Mouse (Mus musculus) stomach, postnatal 0 days (tissue): ENCODE measurements around the gene Sesn2. TPM values are rescaled to one million over a fixed set of nuclear protein-coding genes. Genes with fewer than 3 reads are reported as not detected.
A peak's percentile ranks its signal among the peaks of the same experiment; 100 is the strongest.

Experiments
- ATAC-seq: fragments of 200-750 bp; cut with Nextera tagmentation; 2 replicates; pipeline ENCODE4 v1.8.0; 2017; ENCODE audit not compliant: low FRiP score, low TSS enrichment
- DNase-seq: peaks from one replicate; pipeline ENCODE4 v3.0.0-alpha.2; 2016; ENCODE audit warnings: low spot score
- H3K27ac ChIP-seq: fragments of 300-500 bp; sonication (generic); replicated peaks from 2 replicates; pipeline ENCODE4 v1.5.1; 2014; ENCODE audit warnings: mild to moderate bottlenecking, control low read depth
- H3K27me3 ChIP-seq: fragments of 300-500 bp; sonication (generic); 2 replicates; pipeline ENCODE4 v1.6.1; 2014; ENCODE audit warnings: low read length; ENCODE audit not compliant: control insufficient read depth, insufficient read depth
- H3K36me3 ChIP-seq: fragments of 300-500 bp; sonication (generic); 2 replicates; pipeline ENCODE4 v1.6.1; 2014; ENCODE audit warnings: low read length, mixed read lengths; ENCODE audit not compliant: control insufficient read depth, insufficient read depth
- H3K4me1 ChIP-seq: fragments of 300-500 bp; sonication (generic); replicated peaks from 2 replicates; pipeline ENCODE4 v1.6.1; 2014; ENCODE audit warnings: antibody characterized with exemption; ENCODE audit not compliant: control insufficient read depth, insufficient read depth
- H3K4me2 ChIP-seq: fragments of 300-500 bp; sonication (generic); replicated peaks from 2 replicates; pipeline ENCODE4 v1.6.1; 2014; ENCODE audit warnings: low read depth, mild to moderate bottlenecking, control low read depth, moderate library complexity
- H3K4me3 ChIP-seq: fragments of 300-500 bp; sonication (generic); 2 replicates; pipeline ENCODE4 v1.5.1; 2014; ENCODE audit warnings: low read depth, low read length, control low read depth
- H3K9ac ChIP-seq: fragments of 300-500 bp; sonication (generic); 2 replicates; pipeline ENCODE4 v1.6.1; 2014; ENCODE audit warnings: mild to moderate bottlenecking, low read length, control low read depth, mixed read lengths
- H3K9me3 ChIP-seq: fragments of 300-500 bp; sonication (generic); 2 replicates; pipeline ENCODE4 v1.6.1; 2016; ENCODE audit warnings: low read length; ENCODE audit not compliant: control insufficient read depth
- CTCF ChIP-seq: IDR thresholded peaks from 2 replicates; pipeline ENCODE4 v1.5.1; 2016; ENCODE audit warnings: antibody characterized with exemption, low read depth, mild to moderate bottlenecking, moderate library complexity
- EP300 ChIP-seq: optimal IDR thresholded peaks from 2 replicates; pipeline ENCODE3; 2016; ENCODE audit warnings: antibody characterized with exemption
- WGBS: fragments of 180-500 bp; shearing (Covaris S2); extraction: QIAGEN DNeasy Blood & Tissue Kit; methylation state at CpG from one replicate; pipeline ENCODE4 v1.1.7; 2014; 5-methylcytosine and 5-hydroxymethylcytosine counted together
- polyA plus RNA-seq: library from polyadenylated mRNA; unstranded; fragments of >200 nt; fragmentation: Nextera tagmentation; extraction: Ambion mirVana; gene quantifications from 2 replicates; pipeline ENCODE4 v1.2.1, GENCODE M21; 2015

The Sesn2 gene
- polyA plus RNA-seq, 1 experiment from 2014 or later: 8.2 TPM

DNA sequence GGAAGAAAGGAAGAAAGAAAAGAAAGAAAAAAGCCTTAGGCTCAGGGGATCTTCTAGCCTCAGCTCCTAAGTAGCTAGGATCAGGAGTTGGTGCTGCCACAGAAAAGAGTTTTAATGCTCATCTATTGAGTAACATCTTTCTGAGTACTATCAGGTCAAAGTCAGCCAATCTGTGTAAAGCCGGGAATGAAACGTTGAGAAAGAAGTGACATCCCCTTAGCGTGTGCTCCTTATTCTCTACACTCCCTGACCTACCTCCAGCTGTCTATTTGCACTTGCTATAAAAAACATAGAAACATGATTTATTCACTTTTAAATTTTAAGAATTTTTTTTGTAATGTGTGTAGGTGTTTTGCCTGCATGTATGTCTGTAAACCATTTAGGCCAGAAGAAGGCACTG, 8.9 kb upstream of the Sesn2 start:
- no peaks in the 10 kb centered on the region for H3K9me3 ChIP-seq
- TF ChIP-seq CTCF: no peak
- no peak for TF ChIP-seq EP300
- H3K36me3 ChIP-seq: no peaks in the 10 kb centered on the region
- H3K9ac ChIP-seq: no peak overlapping the region
- ATAC-seq (no peak), DNase-seq (no peak)
- no peak overlapping the region for H3K4me2 ChIP-seq
- H3K27me3 ChIP-seq: no peaks in the 10 kb centered on the region
- no peak overlapping the region for H3K4me3 ChIP-seq
- 87% methylated on average over 3 of the region's 3 CpGs for WGBS
- H3K27ac ChIP-seq: no peak overlapping the region
- H3K4me1 ChIP-seq: no peaks in the 10 kb centered on the region

- H3K4me1 ChIP-seq: 0 out of 2 replicates have a peak, but pooled peaks cover 6% of the 10 kb centered on the region
- no peaks in the 10 kb centered on the region for H3K27me3 ChIP-seq
- H3K9ac ChIP-seq: no peak overlapping the region
- no peak overlapping the region for H3K4me3 ChIP-seq
- H3K36me3 ChIP-seq: no peaks in the 10 kb centered on the region
- 52% methylated on average over 8 of the region's 8 CpGs for WGBS
- no peaks in the 10 kb centered on the region for H3K9me3 ChIP-seq
- H3K27ac ChIP-seq: no peak overlapping the region
- H3K4me2 ChIP-seq: no peak overlapping the region
- DNase-seq: no peak
- TF ChIP-seq CTCF (no peak), EP300 (no peak)
- no peak for ATAC-seq
These were observed 7.8 kb upstream of the Sesn2 start for GRCm38 (mm10) chr4:132518066-132518465.

- H3K36me3 ChIP-seq: no peaks in the 10 kb centered on the region
- H3K27ac ChIP-seq: peak overlapping the region; percentile 91
- H3K4me2 ChIP-seq: peak overlapping the region; percentile 77
- peak overlapping the region; percentile 37 for H3K4me3 ChIP-seq
- no peak for TF ChIP-seq CTCF
- peak; percentile 5 for TF ChIP-seq EP300
- DNase-seq (peak; percentile 89), ATAC-seq (peak; percentile 95)
- H3K9ac ChIP-seq: peak overlapping the region; percentile 57
- no peaks in the 10 kb centered on the region for H3K27me3 ChIP-seq
- 0 out of 2 replicates have a peak, but pooled peaks cover 6% of the 10 kb centered on the region for H3K4me1 ChIP-seq
- no peaks in the 10 kb centered on the region for H3K9me3 ChIP-seq
- 19% methylated on average over 22 of the region's 22 CpGs for WGBS
These were observed 5.3 kb upstream of the Sesn2 start for GRCm38 (mm10) chr4:132515369-132516155.

DNA sequence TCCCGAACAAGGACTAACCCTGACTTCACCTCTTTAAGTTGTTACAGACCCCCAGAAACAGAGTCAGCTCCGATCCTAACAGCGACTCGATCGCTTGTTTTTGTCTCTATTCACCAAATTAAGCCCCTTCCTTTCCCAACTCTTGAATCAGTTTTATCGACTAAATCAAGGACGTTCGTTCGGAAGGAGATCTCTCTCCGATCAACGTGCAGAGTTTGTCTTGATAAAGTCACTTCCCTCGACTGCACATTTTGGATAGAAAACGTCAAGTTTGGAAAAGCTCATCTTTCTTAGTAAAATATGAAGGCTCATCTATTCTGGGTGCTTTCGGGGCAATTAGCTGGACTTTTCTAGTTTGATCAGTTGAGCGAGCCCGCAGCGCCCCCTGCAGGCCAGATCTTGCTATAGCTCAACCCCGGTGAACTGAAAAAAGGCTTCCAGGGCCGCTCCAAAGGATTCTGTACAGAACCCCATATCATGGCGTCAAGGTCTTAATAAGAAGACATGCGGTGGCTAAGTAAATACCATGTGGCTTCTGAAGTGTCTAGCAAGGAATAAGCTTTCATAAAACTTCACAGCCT, 4.3 kb upstream of the Sesn2 start:
- peak; percentile 92 for TF ChIP-seq CTCF
- TF ChIP-seq EP300: peak; percentile 14
- Histone ChIP-seq H3K27ac (peak overlapping the region; percentile 91), H3K9ac (peak overlapping the region; percentile 57), H3K4me2 (peak overlapping the region; percentile 77), H3K27me3 (no peaks in the 10 kb centered on the region), H3K4me1 (0 out of 2 replicates have a peak, but pooled peaks cover 6% of the 10 kb centered on the region), H3K4me3 (peak overlapping the region; percentile 37), H3K9me3 (no peaks in the 10 kb centered on the region), H3K36me3 (no peaks in the 10 kb centered on the region)
- peak; percentile 15; the same call in 1 of the 2 replicates for ATAC-seq
- DNase-seq: peak; percentile 88
- 2% methylated on average over 21 of the region's 21 CpGs for WGBS

DNA sequence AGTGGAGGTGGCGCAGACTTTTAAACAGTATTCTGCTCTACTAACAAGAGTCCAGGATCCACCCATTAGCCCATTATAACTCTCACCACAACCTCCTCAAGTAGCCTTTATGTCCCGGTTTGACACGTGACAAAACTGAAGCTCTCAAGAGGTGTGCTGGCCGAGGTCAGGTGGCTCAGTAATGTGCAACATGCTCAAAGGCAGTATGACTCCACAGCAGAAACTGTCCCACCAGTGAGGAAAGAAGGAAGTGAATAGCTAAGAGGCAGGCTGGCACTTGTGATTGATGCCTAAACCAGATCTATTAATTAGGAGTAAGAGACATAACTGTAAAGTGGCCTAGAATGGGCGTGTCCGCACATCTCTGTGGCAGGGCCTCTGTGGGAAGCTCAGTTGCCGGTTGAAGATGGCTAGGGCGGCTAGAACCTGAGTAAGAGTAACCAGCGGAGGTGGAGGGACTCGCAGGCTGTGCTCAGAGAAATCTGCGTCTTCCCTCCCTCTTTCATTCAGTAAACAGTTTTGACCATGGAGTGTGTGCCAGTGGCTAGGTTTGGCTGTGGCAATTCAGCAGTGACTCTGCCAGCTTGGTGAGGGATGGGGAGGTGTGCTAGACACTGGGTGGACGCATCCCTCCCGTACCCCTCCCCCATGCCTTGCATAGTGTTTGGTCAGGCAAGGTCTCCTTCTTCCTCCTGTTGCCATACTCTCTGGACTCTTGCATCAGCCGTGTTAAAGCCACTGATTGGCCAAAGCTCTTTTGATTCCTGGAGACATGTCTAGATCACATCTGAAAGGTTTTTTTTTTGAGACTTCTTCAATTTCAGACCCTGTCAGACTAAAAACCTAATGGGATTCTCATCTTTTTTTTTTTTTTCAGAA, 3.3 kb upstream of the Sesn2 start:
- H3K27ac ChIP-seq: 0 out of 2 replicates have a peak overlapping the region, but pooled peaks have one; percentile 4
- H3K4me1 ChIP-seq: 0 out of 2 replicates have a peak, but pooled peaks cover 6% of the 10 kb centered on the region
- H3K9me3 ChIP-seq: no peaks in the 10 kb centered on the region
- no peak overlapping the region for H3K4me2 ChIP-seq
- no peak for DNase-seq
- ATAC-seq: no peak
- no peak overlapping the region for H3K9ac ChIP-seq
- no peak overlapping the region for H3K4me3 ChIP-seq
- TF ChIP-seq CTCF: no peak
- no peak for TF ChIP-seq EP300
- no peaks in the 10 kb centered on the region for H3K36me3 ChIP-seq
- 35% methylated on average over 14 of the region's 14 CpGs for WGBS
- H3K27me3 ChIP-seq: no peaks in the 10 kb centered on the region
